Mouse (Mus musculus): ENCODE results near the gene Ccdc117. TPM values are rescaled to one million over a fixed set of nuclear protein-coding genes. Genes with fewer than 3 reads are reported as not detected.
"Not testable (repeated sequence)": the region's sequence is repeated elsewhere in the genome, so short reads cannot be mapped to it uniquely, and the experiment has no call there.

Gene Ccdc117
- total and polyA plus RNA-seq, 2 experiments from 2014 or later, result 6.1 to 8.2 TPM

DNA sequence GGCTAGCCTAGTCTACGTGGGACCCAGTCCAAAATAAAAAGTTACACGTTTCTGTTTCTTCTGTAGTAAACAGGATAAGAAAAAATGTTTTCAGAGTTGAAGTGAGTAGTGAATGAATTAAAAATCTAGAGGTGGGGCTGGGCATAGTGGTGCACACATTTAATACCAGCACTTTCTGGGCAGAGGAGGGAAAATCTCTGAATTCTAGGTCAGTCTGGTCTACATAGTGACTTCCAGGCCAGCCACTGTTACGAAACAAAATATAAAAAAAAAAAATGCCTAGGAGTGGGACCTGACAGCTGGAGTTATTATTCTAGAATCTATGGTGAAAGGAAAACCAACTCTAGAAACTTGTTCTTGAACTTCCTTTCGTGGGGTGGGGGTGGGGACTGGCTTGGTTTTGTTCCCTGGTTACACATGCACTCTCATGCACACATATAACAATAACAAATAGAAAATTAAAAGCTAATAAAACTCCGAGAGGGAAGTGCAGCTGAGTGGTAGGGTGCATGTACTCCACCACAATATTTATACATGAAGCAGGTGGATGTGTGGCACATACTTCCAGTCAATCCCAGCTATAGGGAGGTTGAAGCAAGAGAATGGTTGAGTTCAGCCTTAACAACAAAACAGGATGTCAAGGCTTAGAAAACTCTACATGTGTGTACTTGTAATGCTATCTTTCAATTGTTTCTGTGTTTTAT, 647 bp upstream of the Ccdc117 start:
- TF ChIP-seq CTCF (IDR thresholded peaks at IDR 0.05), result no peak
- DNase-seq (ENCODE audit: low spot score) (no peak), ATAC-seq (ENCODE audit: low FRiP score) (no peak)
- Histone ChIP-seq H3K4me1 (ENCODE audit: insufficient read depth, low read length) (peaks cover 8% of the 10 kb centered on the region; the same call in 1 of the 2 replicates), H3K27ac (ENCODE audit: low read depth, low read length) (no peak overlapping the region), H3K36me3 (ENCODE audit: insufficient read depth, low read length) (no peaks in the 10 kb centered on the region), H3K4me3 (ENCODE audit: low read depth, low read length) (peak overlapping the region; percentile 98), H3K27me3 (ENCODE audit: insufficient read depth, low read length) (no peaks in the 10 kb centered on the region), H3K9ac (replicated peaks; ENCODE audit: low read length, poor library complexity, severe bottlenecking) (peak overlapping the region; percentile 86; the same call in 1 of the 2 replicates), H3K9me3 (ENCODE audit: low read length) (no peaks in the 10 kb centered on the region), H3K4me2 (ENCODE audit: low read depth, low read length, poor library complexity, severe bottlenecking) (peak overlapping the region; percentile 78)
- 52% methylated on average over 5 of the region's 5 CpGs for WGBS

GRCm38 (mm10) chr11:5541230-5541798, 673 bp downstream of the Ccdc117 start:
- Histone ChIP-seq H3K9ac (replicated peaks; ENCODE audit: low read length, poor library complexity, severe bottlenecking) (peak overlapping the region; percentile 86), H3K9me3 (ENCODE audit: low read length) (no peaks in the 10 kb centered on the region), H3K4me2 (ENCODE audit: low read depth, low read length, poor library complexity, severe bottlenecking) (peak overlapping the region; percentile 78), H3K4me1 (ENCODE audit: insufficient read depth, low read length) (peaks cover 8% of the 10 kb centered on the region; the same call in 1 of the 2 replicates), H3K36me3 (ENCODE audit: insufficient read depth, low read length) (no peaks in the 10 kb centered on the region), H3K27me3 (ENCODE audit: insufficient read depth, low read length) (no peaks in the 10 kb centered on the region), H3K27ac (ENCODE audit: low read depth, low read length) (peak overlapping the region; percentile 67), H3K4me3 (ENCODE audit: low read depth, low read length) (peak overlapping the region; percentile 98)
- 2% methylated on average over 28 of the region's 28 CpGs for WGBS
- TF ChIP-seq CTCF (IDR thresholded peaks at IDR 0.05), result no peak
- ATAC-seq (ENCODE audit: low FRiP score), result 0 out of 2 replicates have a peak, but pooled peaks have one; percentile 15
- no peak for DNase-seq (ENCODE audit: low spot score)

DNA sequence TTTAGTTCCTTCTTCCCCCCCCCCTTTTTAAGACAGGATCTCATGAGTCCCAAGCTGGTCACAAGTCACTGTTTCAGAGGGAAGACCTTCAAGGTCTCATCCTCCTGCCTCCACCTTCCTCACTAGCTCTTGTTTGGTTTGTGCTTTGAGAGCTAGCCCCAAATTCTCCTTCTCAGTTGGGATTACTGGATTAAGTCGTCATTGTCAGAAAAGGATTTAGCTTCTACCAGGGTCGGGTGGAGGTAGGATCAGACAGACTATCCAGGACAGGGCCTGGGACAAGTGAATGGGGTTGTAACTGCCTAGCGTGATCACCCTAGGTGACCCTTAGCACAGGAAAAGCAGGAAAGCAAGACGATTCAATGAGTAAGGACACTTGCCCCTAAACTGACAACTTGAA, 1.7 kb downstream of the Ccdc117 start:
- Histone ChIP-seq H3K27ac (ENCODE audit: low read depth, low read length) (no peak overlapping the region), H3K4me3 (ENCODE audit: low read depth, low read length) (peak overlapping the region; percentile 98; the same call in 1 of the 2 replicates), H3K36me3 (ENCODE audit: insufficient read depth, low read length) (no peaks in the 10 kb centered on the region), H3K9me3 (ENCODE audit: low read length) (no peaks in the 10 kb centered on the region), H3K9ac (replicated peaks; ENCODE audit: low read length, poor library complexity, severe bottlenecking) (no peak overlapping the region), H3K27me3 (ENCODE audit: insufficient read depth, low read length) (no peaks in the 10 kb centered on the region), H3K4me1 (ENCODE audit: insufficient read depth, low read length) (peaks cover 8% of the 10 kb centered on the region; the same call in 1 of the 2 replicates), H3K4me2 (ENCODE audit: low read depth, low read length, poor library complexity, severe bottlenecking) (peak overlapping the region; percentile 78)
- 26% methylated on average over 4 of the region's 4 CpGs for WGBS
- no peak for ATAC-seq (ENCODE audit: low FRiP score)
- TF ChIP-seq CTCF (IDR thresholded peaks at IDR 0.05), result no peak
- DNase-seq (ENCODE audit: low spot score), result no peak

DNA sequence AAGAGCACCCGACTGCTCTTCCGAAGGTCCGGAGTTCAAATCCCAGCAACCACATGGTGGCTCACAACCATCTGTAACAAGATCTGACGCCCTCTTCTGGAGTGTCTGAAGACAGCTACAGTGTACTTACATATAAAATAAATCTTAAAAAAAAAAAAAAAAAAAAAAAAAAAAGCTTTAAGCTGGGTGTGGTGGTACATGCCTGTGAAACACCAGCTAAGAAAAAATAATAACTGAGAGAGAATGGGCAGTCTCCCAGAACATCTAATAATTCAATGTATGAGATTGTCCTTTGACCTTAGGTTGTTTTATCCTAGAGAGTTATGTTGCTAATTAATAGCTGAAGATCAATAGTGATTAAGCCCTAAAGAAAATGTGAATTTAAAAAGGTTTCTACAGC, 4.5 kb downstream of the Ccdc117 start:
- not testable (repeated sequence) for H3K4me1 ChIP-seq (ENCODE audit: insufficient read depth, low read length); DNase-seq (ENCODE audit: low spot score); ATAC-seq (ENCODE audit: low FRiP score); H3K9ac ChIP-seq (replicated peaks; ENCODE audit: low read length, poor library complexity, severe bottlenecking); H3K27me3 ChIP-seq (ENCODE audit: insufficient read depth, low read length); H3K27ac ChIP-seq (ENCODE audit: low read depth, low read length); H3K4me3 ChIP-seq (ENCODE audit: low read depth, low read length); H3K9me3 ChIP-seq (ENCODE audit: low read length); H3K4me2 ChIP-seq (ENCODE audit: low read depth, low read length, poor library complexity, severe bottlenecking)
- H3K36me3 ChIP-seq (ENCODE audit: insufficient read depth, low read length), result peaks cover 23% of the 10 kb centered on the region
- WGBS, result 91% methylated on average over 4 of the region's 4 CpGs

DNA sequence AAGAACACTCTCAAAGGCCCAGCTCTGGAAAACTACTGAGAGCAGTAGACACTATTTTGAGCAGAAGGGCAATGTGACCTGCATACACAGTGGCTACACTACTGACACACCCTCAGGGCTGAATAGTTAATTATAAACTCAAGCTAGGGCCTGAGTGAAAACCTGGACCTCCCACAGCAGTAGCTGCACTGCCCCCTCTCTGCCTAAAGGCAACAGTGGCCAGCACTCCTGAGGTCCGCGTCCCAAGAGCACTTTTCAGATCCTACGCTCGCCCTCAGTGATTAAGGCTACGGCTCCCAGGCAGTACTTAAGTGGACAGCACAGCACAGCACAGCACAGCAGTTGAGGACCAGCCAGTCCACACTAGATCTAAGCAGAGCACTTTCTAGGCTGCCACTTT, 8.9 kb downstream of the Ccdc117 start:
- TF ChIP-seq CTCF (IDR thresholded peaks at IDR 0.05), result no peak
- Histone ChIP-seq H3K4me3 (ENCODE audit: low read depth, low read length) (no peak overlapping the region), H3K4me1 (ENCODE audit: insufficient read depth, low read length) (no peaks in the 10 kb centered on the region), H3K36me3 (ENCODE audit: insufficient read depth, low read length) (peaks cover 48% of the 10 kb centered on the region), H3K9ac (replicated peaks; ENCODE audit: low read length, poor library complexity, severe bottlenecking) (no peak overlapping the region), H3K9me3 (ENCODE audit: low read length) (no peaks in the 10 kb centered on the region), H3K27ac (ENCODE audit: low read depth, low read length) (no peak overlapping the region), H3K27me3 (ENCODE audit: insufficient read depth, low read length) (no peaks in the 10 kb centered on the region), H3K4me2 (ENCODE audit: low read depth, low read length, poor library complexity, severe bottlenecking) (no peak overlapping the region)
- DNase-seq (ENCODE audit: low spot score), result no peak
- WGBS, result 85% methylated on average over 5 of the region's 5 CpGs
- no peak for ATAC-seq (ENCODE audit: low FRiP score)

GRCm38 (mm10) chr11:5530717-5531116, 11.3 kb downstream of the Ccdc117 start:
- H3K4me2 ChIP-seq (ENCODE audit: low read depth, low read length, poor library complexity, severe bottlenecking), result no peak overlapping the region
- WGBS, result 68% methylated on average over 6 of the region's 6 CpGs
- peaks cover 48% of the 10 kb centered on the region for H3K36me3 ChIP-seq (ENCODE audit: insufficient read depth, low read length)
- no peak for TF ChIP-seq CTCF (IDR thresholded peaks at IDR 0.05)
- no peaks in the 10 kb centered on the region for H3K4me1 ChIP-seq (ENCODE audit: insufficient read depth, low read length)
- no peaks in the 10 kb centered on the region for H3K9me3 ChIP-seq (ENCODE audit: low read length)
- no peaks in the 10 kb centered on the region for H3K27me3 ChIP-seq (ENCODE audit: insufficient read depth, low read length)
- no peak overlapping the region for H3K9ac ChIP-seq (replicated peaks; ENCODE audit: low read length, poor library complexity, severe bottlenecking)
- no peak overlapping the region for H3K27ac ChIP-seq (ENCODE audit: low read depth, low read length)
- ATAC-seq (ENCODE audit: low FRiP score) (no peak), DNase-seq (ENCODE audit: low spot score) (no peak)
- H3K4me3 ChIP-seq (ENCODE audit: low read depth, low read length), result no peak overlapping the region

Measured in midbrain, postnatal 0 days (tissue).